Mouse (Mus musculus) v-Abl transformed pro-B cells (cell line): ENCODE data around the gene Olig1.
"Not testable (repeated sequence)": the region's sequence is repeated elsewhere in the genome, so short reads cannot be mapped to it uniquely, and the experiment has no call there.

ENCODE experiments used
- in situ Hi-C, 2 experiments: fragments of 400-800 bp; cut with MboI; formaldehyde crosslinking; loops; one replicate each; pipeline ENCODE4 v1.15.1; 2025; ENCODE audit not compliant: unreplicated experiment in 2 of 2

The Olig1 gene

DNA sequence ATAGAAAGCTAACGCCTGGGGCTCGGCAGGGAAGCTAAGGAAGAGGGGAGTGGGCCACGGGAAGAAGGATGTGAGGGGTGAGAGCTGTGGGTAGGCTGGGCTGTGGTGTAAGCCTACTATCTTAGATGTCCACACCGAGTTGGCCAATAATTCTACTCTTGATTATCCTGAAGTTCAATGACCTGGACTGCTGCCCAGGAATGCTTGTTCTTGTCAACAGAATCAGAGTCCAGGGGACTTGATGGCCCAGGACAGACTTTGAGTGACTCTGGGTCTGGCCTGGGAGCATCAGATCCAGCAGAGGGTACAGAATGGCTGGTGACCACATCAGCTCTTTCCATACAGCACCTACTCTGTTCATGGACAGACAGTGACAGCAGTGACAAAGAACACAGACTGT lies 30.5 kb upstream of the Olig1 start:
- in situ Hi-C loops, result no loop called here

- in situ Hi-C loops, result no loop called here
These were observed 23.3 kb upstream of the Olig1 start for GRCm38 (mm10) chr16:91246292-91246691.

DNA sequence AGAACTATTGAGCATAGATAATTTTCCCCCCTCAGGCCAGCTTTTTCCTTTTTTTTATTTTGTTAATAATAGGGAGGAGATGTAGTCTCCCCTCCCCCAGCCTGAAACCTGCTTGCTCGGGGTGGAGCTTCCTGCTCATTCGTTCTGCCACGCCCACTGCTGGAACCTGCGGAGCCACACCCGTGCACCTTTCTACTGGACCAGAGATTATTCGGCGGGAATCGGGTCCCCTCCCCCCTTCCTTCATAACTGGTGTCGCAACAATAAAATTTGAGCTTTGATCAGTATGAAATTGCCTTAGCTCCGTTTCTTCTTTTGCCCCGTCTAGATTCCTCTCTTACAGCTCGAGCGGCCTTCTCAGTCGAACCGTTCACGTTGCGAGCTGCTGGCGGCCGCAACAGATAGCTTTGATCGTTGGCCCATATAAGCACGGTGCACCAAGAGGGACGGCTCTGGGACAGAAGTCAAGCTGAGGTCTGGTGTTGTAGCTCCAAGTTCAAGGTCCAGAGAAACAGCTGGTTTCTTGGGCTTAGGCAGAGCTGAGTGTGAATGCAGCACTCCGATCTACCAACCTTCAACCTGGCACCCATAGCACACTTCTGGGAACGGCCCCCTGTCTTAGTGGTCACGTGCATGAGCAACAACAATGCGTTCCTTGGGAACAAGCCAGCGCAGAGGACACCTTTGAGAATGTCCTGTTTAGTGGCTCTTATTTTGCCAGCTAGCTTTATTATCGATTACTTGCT lies 14.0 kb upstream of the Olig1 start:
- in situ Hi-C loops, result not testable (repeated sequence)

GRCm38 (mm10) chr16:91258956-91259355 lies 10.6 kb upstream of the Olig1 start:
- in situ Hi-C loops, result no loop called here

DNA sequence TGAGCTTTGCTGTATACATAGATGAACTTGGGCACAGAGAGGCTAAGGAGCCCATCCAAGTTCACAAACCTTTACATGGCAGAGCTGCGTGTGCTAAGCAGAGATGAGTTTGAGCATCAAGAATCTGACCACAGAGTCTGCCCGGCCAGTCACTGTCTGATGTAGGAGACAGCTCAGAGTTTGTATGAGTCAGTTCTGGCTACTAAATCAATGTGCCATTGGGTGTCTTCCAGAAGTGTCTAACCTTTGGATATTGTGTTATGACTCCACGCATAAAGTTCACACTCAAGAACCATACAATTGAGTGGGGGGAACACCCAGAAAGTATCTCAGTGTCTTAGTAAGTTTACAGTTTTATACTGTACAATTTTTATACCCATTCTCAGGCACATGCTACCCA lies 8.7 kb upstream of the Olig1 start:
- in situ Hi-C loops, result no loop called here

GRCm38 (mm10) chr16:91262467-91263220 lies 6.9 kb upstream of the Olig1 start:
- in situ Hi-C loops, result no loop called here

- in situ Hi-C loops, result no loop called here
These were observed 3.6 kb upstream of the Olig1 start for GRCm38 (mm10) chr16:91265972-91266371.

DNA sequence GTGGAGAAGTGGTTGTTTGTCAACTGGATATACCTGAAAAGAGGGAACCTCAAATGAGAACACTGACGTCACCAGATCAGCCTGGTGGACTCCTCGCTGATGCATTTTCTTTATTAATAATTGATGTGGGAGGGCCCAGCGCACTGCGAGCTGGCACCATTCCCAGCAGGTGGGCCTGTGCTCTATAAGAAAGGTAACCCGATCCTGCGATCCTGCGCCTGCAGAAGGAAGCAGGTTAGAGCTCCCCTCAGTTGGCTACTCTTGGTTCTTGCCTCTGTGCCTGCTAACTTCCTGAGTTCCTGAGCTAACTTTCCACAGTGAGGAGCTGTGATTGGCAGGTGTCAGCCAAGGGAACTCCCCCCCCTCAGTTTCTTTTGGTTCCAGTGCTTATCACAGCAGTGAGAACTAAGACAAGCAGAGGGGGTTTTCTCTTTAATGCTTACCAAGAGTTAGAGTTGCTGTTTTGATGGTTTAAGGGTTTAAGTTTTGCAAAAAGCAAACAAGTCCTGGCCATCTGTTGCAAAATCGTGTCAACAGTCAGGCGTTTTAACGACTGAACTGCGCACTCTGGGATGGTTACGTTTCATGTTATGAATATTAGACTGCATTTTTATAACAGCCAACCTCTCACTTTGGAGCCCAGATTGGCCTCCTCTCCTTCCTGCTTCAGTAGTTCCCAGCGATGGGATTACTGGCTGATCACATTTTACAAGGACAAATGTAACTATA lies 684 bp upstream of the Olig1 start:
- in situ Hi-C loops, result no loop called here

DNA sequence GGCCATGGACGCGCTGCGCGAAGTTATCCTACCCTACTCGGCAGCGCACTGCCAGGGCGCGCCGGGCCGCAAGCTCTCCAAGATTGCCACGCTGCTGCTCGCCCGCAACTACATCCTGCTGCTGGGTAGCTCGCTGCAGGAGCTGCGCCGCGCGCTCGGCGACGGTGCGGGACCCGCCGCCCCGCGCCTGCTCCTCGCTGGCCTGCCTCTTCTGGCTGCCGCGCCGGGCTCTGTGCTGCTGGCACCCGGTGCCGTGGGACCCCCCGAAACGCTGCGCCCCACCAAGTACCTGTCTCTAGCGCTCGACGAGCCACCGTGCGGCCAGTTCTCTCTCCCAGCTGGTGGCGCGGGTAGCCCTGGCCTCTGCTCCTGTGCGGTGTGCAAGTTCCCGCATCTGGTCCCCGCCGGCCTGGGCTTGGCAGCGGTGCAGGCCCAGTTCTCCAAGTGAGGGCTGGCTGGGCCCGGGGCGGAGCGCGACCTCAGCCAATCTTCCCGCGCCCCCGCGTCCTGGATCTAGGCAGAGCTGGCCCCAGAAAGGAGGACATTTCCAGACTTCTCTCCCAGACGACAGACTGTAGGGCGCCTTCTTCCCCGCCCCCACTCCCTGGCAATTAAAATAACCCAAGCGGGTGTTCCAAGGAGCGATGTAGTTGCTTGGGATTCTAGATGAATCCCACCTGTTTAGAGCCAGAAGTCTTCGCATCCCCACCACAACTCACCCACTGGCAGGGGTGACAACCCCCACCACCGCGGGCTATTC lies 820 bp downstream of the Olig1 start:
- in situ Hi-C loops, result no loop called here

DNA sequence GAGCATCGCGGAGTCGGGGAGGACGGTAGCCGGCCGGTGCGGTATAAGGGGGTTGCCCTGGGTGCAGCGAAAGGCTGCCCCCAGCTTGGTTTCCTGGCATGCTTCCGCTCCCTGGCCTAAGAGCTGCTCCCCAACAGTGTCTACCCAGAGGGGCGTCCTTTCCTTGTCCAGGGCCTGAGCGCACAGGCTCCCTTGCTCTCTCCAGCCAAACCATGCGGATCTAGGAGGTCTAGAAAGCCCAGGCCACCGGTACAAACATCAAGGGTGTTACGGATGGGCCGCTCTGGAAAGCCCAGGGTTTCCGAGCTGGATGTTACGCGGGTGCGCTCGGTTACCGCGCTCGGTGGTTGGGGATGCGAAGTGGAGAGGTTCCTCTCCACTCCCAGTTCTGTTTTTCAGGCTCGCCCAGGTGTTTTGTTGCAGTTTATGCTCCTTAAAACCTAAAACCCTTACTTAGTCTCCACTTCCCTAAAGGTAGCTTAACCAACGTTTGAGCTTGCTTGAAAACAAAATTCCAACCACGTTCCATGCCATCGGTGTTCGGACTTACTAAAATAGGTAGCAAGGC lies 1.5 kb downstream of the Olig1 start:
- in situ Hi-C loops, result no loop called here

DNA sequence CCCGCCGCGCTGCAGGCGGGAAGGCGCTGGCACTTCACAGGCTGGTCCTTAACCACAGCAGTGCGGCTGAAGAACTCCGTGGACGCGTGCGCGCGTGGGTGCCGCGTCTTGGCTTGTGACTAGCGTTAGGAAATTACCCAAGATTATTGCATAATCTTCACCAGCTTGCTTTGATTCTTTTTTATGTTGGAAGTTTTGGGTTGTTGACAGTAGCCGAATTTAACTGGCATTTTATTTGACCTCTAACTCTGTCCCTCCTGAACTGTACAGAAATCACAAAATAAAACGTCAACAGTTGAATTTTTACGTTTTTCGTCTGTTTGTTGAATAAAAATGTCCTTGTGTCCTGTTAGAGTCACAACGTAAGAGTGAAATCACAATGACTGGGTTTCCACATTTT lies 2.1 kb downstream of the Olig1 start:
- in situ Hi-C loops, result no loop called here

GRCm38 (mm10) chr16:91280516-91280915 lies 10.9 kb downstream of the Olig1 start:
- in situ Hi-C loops, result no loop called here

DNA sequence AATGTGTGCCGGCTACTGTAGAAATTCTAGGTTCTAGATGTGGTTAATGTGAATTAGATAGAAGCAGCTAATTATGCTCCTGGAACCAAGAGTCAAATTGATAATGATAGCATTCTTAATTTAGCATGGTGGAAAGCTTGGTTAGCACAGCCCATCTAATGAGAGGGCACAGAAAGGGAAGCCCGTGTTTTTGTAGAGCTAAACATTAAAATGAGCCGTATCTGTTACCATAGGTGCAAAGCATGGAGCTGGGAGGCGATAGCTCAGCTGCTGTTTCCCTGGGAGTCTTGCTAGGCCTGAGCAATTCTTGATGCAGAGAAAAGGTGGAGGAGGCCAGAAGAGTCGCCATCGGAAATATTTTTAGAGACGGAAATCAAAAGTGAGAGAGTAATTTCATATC lies 22.5 kb downstream of the Olig1 start:
- in situ Hi-C loops, result no loop called here

DNA sequence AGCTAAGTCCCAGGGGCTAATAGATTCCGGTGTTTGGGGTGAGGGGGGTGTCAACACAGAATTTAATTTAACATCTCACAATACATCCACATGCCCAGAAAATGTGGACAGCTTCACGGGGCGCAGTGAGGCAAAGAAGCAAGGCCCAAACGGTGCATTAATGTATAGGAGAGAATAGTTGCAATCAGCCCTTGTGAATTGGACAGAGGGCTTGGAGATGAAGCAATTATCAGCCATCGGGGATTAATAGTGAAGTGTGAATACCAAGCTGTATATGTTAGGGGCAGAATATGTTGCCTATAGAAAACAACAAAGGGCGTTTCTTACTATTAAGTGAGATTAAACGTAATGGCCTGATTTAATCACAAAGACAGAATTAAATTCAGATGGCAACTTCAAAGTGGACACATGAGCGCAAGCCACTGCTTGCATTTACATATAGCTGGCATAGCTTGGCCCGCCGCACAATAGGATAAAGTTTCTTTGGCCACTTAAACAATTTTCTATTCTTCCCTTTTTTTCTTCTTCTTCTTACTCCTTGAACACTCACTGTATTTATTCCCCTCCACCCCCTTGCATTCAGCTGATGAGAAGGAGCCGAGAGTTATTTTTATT lies 23.3 kb downstream of the Olig1 start:
- in situ Hi-C loops, result no loop called here

DNA sequence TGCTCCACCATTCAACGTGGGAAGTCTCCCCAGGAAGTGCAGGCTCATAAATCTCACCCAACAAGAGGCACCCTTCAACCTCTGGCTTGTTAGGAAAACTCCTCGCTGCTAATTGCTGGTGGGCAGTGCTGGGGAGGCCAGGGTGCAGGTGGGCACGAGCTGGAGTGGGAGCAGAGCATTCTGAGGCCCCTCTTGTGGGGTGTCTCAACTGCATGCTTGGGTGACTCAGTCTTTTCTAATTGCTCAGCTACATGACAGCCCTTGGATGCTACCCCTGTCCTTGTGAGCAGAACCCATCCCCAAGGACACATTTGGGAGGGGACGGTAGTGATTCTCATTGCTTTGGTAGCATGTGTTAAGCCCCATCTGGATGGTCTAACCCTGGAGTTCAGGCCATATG lies 28.2 kb downstream of the Olig1 start:
- in situ Hi-C loops, result no loop called here

DNA sequence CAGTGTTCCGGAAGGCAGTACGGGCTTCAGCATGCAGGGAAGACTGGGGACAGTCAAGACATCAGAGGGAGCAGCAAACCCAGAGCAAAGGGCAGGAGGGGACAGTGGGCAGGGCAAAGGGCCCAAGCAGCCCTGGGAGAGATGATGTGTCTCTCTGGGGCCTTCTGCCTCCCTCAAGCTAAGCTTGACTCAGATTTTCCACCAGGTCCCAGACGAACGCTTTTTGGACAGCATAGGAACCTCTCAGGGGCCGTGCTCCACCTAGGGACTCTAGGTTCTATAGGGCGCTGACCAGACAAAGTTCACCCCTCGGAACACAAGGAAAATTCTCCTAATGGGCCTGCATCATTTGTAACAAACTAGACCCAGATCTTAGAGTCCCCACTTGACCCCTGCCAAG lies 29.8 kb downstream of the Olig1 start:
- in situ Hi-C loops, result no loop called here

DNA sequence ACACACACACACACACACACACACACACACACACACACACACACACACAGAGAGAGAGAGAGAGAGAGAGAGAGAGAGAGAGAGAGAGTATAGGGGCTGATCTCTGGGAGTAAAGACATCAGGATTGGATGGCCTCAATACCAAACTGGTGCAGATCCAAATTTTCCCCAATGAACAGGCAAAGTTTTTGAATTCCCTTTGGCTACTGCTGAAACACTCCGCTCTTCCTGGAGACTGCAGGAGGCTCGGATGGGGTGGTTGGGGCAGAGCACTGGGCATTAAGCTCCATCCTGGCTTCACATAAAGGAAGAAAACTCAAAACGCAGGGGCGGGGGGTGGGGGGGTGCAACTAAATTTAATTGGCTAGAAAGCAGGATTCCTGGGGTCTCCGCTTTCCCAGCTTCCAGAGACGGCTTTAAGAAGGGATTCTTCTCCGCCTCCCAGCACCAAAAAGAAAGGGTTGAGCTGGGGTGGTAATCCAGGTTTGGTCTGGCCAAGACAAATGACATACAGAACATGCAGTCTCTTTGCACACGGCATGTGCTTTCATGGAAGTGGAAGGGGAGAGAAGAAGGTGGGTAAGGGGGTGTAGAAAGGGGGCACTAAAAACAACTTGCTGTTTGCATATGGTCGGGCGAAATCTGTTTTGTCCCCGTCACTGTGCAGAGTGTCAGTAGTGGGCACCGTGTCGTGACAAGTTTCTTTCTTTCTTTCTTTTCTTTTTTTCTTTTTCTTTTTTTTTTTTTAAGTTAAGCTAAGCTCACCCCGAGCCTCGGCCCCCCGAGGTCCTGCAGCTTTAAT lies 31.3 kb downstream of the Olig1 start:
- in situ Hi-C loops, result loop anchor here in 1 of 2 experiments (25.0 kb wide), 1 partner anchor 939 kb away; no protein-coding TSS in a partner anchor

GRCm38 (mm10) chr16:91301454-91301853 lies 31.9 kb downstream of the Olig1 start:
- in situ Hi-C loops, result loop anchor here in 1 of 2 experiments (25.0 kb wide), 1 partner anchor 939 kb away; no protein-coding TSS in a partner anchor
